Mouse (Mus musculus): ENCODE data around the gene Tbx21. TPM values are rescaled to one million over a fixed set of nuclear protein-coding genes. Genes with fewer than 3 reads are reported as not detected.

Gene Tbx21
- total RNA-seq, 4 experiments from 2014 or later = 0.16 TPM; not detected in 3

Small RNA genes within 50 kb of the gene (microRNA-seq; reads per million reads assigned to microRNA genes)
- not detected for gene Mir7235
- 1.4 reads per million for gene Mir8103

Other genes with a start within 250 kb of the Tbx21 start
- gene Cdk5rap3, start 198.8 kb downstream of the Tbx21 start, total RNA-seq (2022) = 10 to 100 TPM; 20.4 to 25.7 (median 22.7) TPM
- 1 to 10 TPM; 1.1 to 1.7 (median 1.5) TPM for gene Prr15l, start 187.2 kb downstream of the Tbx21 start, total RNA-seq (2022)
- 10 to 100 TPM; 14.9 to 16.6 (median 16.1) TPM for gene Pnpo, start 171.3 kb downstream of the Tbx21 start, total RNA-seq (2022)
- 10 to 100 TPM in 2 of 4 experiments, 1 to 10 TPM in 2; 7.8 to 13.7 (median 11.0) TPM for gene Sp2, start 132.4 kb downstream of the Tbx21 start, total RNA-seq (2022)
- under 1 TPM in 3 of 4 experiments, not detected in 1; 0.08 to 0.28 (median 0.23) TPM for gene Sp6, start 101.9 kb downstream of the Tbx21 start, total RNA-seq (2022)
- 10 to 100 TPM; 13.6 to 18.0 (median 15.4) TPM for gene Scrn2, start 85.4 kb downstream of the Tbx21 start, total RNA-seq (2022)
- gene Lrrc46, start 73.9 kb downstream of the Tbx21 start, total RNA-seq (2022) = under 1 TPM in 2 of 4 experiments, not detected in 2; 0.26 to 0.33 TPM
- 100 to 1,000 TPM in 2 of 4 experiments, 10 to 100 TPM in 2; 80.1 to 101 (median 97.6) TPM for gene Mrpl10, start 73.8 kb downstream of the Tbx21 start, total RNA-seq (2022)
- gene Osbpl7, start 64.7 kb downstream of the Tbx21 start, total RNA-seq (2022) = 1 to 10 TPM; 3.4 to 5.3 (median 3.9) TPM
- 10 to 100 TPM; 12.2 to 14.9 (median 13.9) TPM for gene Tbkbp1, start 36.2 kb upstream of the Tbx21 start, total RNA-seq (2022)
- gene Kpnb1, start 72.5 kb upstream of the Tbx21 start, total RNA-seq (2022) = 10 to 100 TPM; 78.7 to 80.0 (median 79.7) TPM
- gene Npepps, start 165.3 kb upstream of the Tbx21 start, total RNA-seq (2022) = 10 to 100 TPM; 78.1 to 82.3 (median 79.1) TPM
- 10 to 100 TPM; 49.9 to 64.7 (median 56.9) TPM for gene Mrpl45, start 200.4 kb upstream of the Tbx21 start, total RNA-seq (2022)
- under 1 TPM in 3 of 4 experiments, not detected in 1; 0.06 to 0.12 (median 0.06) TPM for gene Gpr179, start 236.7 kb upstream of the Tbx21 start, total RNA-seq (2022)
- 10 to 100 TPM; 19.2 to 23.4 (median 20.0) TPM for gene Socs7, start 247.2 kb upstream of the Tbx21 start, total RNA-seq (2022)

Data from heart, adult 8-10 months (tissue).